Comparison of ENCODE assay signal across 8 mouse cellular contexts in the genomic region with DNA sequence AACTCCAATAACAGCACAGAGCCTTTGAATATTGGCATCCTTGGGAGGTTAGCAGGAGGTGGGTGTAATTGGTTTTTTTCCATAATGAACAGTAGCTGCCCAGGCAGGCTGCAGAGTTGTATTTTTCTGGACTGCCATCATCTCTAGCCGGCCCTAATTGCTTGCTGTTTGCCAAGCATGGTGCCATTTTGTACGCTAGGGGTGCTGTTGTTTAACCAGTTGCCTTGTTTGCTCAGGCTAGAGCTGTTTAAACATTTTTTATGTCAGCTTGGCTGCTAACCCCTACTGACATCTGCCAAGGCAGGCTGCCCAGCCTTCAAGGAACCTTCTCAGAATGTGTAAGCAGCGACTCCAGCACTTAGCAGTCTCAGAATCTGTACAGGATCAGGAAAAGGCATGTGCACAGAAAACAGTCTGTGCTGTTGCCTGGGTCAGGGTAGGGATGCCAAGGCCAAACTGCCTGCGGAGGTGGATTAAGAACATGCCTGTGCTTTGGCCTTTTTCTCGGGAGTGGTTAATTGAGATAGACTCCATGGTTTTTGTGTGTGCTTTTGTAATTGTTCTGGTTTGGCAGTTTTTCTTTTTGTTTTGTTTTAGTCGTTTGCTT. TPM values are rescaled to one million over a fixed set of nuclear protein-coding genes. Genes with fewer than 3 reads are reported as not detected.
DNase-seq lines count a peak whose midpoint lies in the region; ATAC-seq and TF ChIP-seq lines count a peak whose summit lies in the region.

No protein-coding gene starts in this region.

- ATAC-seq in heart, embryonic 11.5 days (replicated peaks; ENCODE audit: insufficient number of reproducible peaks, low FRiP score, low TSS enrichment): no peak
- ATAC-seq in cerebellum, adult (ENCODE audit: insufficient number of reproducible peaks, low FRiP score, low TSS enrichment): peak; percentile 66
- peak; percentile 96 for ATAC-seq in forebrain, embryonic 16.5 days
- ATAC-seq in hindbrain, embryonic 16.5 days: peak; percentile 89
- ATAC-seq in megakaryocyte progenitor cell, adult 5-6 weeks (replicated peaks; ENCODE audit: poor library complexity): no peak; the same call in 1 of the 2 replicates

- H3K79me2 ChIP-seq in heart, adult 2 months (replicated peaks; ENCODE audit: control insufficient read depth, insufficient read depth, low read length): no peaks in the 10 kb centered on the region

- no peak for TF ChIP-seq EP300 in heart, adult 2 months (IDR thresholded peaks at IDR 0.05; ENCODE audit: insufficient read depth, low read depth, low read length)

- no peaks in the 10 kb centered on the region for H3K4me1 ChIP-seq in heart, adult 2 months (ENCODE audit: control insufficient read depth, insufficient read depth, low read length)
- no peaks in the 10 kb centered on the region for H3K4me1 ChIP-seq in heart, embryonic 11.5 days (ENCODE audit: control insufficient read depth, insufficient read depth, low read length)
- H3K4me1 ChIP-seq in forebrain, embryonic 16.5 days (replicated peaks; ENCODE audit: control insufficient read depth, insufficient read depth, low read length): peaks cover 3% of the 10 kb centered on the region; the same call in 1 of the 2 replicates
- H3K4me1 ChIP-seq in hindbrain, embryonic 16.5 days (ENCODE audit: control insufficient read depth, insufficient read depth, low read depth, low read length): no peaks in the 10 kb centered on the region
- H3K4me1 ChIP-seq in limb, embryonic 10.5 days: no peaks in the 10 kb centered on the region

- no peak for TF ChIP-seq POLR2A in heart, adult 2 months (IDR thresholded peaks at IDR 0.05; ENCODE audit: insufficient read depth, low read depth, low read length)

- DNase-seq in heart, adult 2 months: peak in 1 of 2 experiments; percentile 19
- peak; percentile 36 for DNase-seq in limb, embryonic 10.5 days (ENCODE audit: low spot score)
- peak; percentile 29 for DNase-seq in ovary, postnatal 36 days (ENCODE audit: low spot score)

- intact Hi-C loops in heart, adult 2 months (cut with DNase I): loop anchor here (1.0 to 5.0 kb wide), 3 partner anchors 143 to 1168 kb away; no protein-coding TSS in a partner anchor

- H3K36me3 ChIP-seq in heart, adult 2 months (ENCODE audit: control insufficient read depth, insufficient read depth, low read length): no peaks in the 10 kb centered on the region
- H3K36me3 ChIP-seq in heart, embryonic 11.5 days (ENCODE audit: control insufficient read depth, insufficient read depth, low read length): no peaks in the 10 kb centered on the region
- no peaks in the 10 kb centered on the region for H3K36me3 ChIP-seq in forebrain, embryonic 16.5 days (ENCODE audit: control insufficient read depth, insufficient read depth)
- H3K36me3 ChIP-seq in hindbrain, embryonic 16.5 days (ENCODE audit: control insufficient read depth, insufficient read depth, low read length): no peaks in the 10 kb centered on the region
- no peaks in the 10 kb centered on the region for H3K36me3 ChIP-seq in limb, embryonic 10.5 days

- H3K9me3 ChIP-seq in heart, embryonic 11.5 days (replicated peaks; ENCODE audit: control insufficient read depth, low read length): no peaks in the 10 kb centered on the region
- H3K9me3 ChIP-seq in forebrain, embryonic 16.5 days (ENCODE audit: control insufficient read depth, low read length): no peaks in the 10 kb centered on the region
- no peaks in the 10 kb centered on the region for H3K9me3 ChIP-seq in hindbrain, embryonic 16.5 days (ENCODE audit: control insufficient read depth, low read length)
- H3K9me3 ChIP-seq in limb, embryonic 10.5 days (replicated peaks): no peaks in the 10 kb centered on the region

- H3K4me2 ChIP-seq in heart, embryonic 11.5 days: no peak overlapping the region
- H3K4me2 ChIP-seq in forebrain, embryonic 16.5 days (ENCODE audit: low read length): no peak overlapping the region
- no peak overlapping the region for H3K4me2 ChIP-seq in hindbrain, embryonic 16.5 days (ENCODE audit: low read length)

- no peak overlapping the region for H3K27ac ChIP-seq in heart, adult 2 months
- H3K27ac ChIP-seq in heart, embryonic 11.5 days (ENCODE audit: low read depth, low read length): no peak overlapping the region
- no peak overlapping the region for H3K27ac ChIP-seq in forebrain, embryonic 16.5 days (ENCODE audit: low read length)
- H3K27ac ChIP-seq in hindbrain, embryonic 16.5 days (ENCODE audit: low read depth, low read length): no peak overlapping the region
- no peak overlapping the region for H3K27ac ChIP-seq in limb, embryonic 10.5 days

- H3K9ac ChIP-seq in heart, adult 2 months (ENCODE audit: low read depth, low read length): no peak overlapping the region
- H3K9ac ChIP-seq in heart, embryonic 11.5 days (ENCODE audit: low read depth, low read length): no peak overlapping the region
- no peak overlapping the region for H3K9ac ChIP-seq in forebrain, embryonic 16.5 days (replicated peaks; ENCODE audit: low read depth, low read length)
- no peak overlapping the region for H3K9ac ChIP-seq in hindbrain, embryonic 16.5 days (ENCODE audit: low read depth, low read length)

- H3K4me3 ChIP-seq in heart, adult 2 months: no peak overlapping the region
- no peak overlapping the region for H3K4me3 ChIP-seq in heart, embryonic 11.5 days (ENCODE audit: low read depth, low read length)
- H3K4me3 ChIP-seq in forebrain, embryonic 16.5 days (replicated peaks; ENCODE audit: low read length): no peak overlapping the region
- no peak overlapping the region for H3K4me3 ChIP-seq in hindbrain, embryonic 16.5 days (ENCODE audit: low read length)
- no peak overlapping the region for H3K4me3 ChIP-seq in limb, embryonic 10.5 days

- WGBS in heart, adult 2 months: 41% methylated on average over 6 of the region's 6 CpGs
- 47% methylated on average over 6 of the region's 6 CpGs for WGBS in heart, embryonic 11.5 days (ENCODE audit: insufficient replicate concordance)
- WGBS in forebrain, embryonic 16.5 days: 20% methylated on average over 6 of the region's 6 CpGs
- 36% methylated on average over 6 of the region's 6 CpGs for WGBS in hindbrain, embryonic 16.5 days
- WGBS in limb, embryonic 10.5 days: 50% methylated on average over 6 of the region's 6 CpGs

- peak; percentile 52 for TF ChIP-seq CTCF in heart, adult 2 months (IDR thresholded peaks at IDR 0.05)

- H3K27me3 ChIP-seq in heart, adult 2 months (ENCODE audit: control insufficient read depth, insufficient read depth, low read length): no peaks in the 10 kb centered on the region
- H3K27me3 ChIP-seq in heart, embryonic 11.5 days (ENCODE audit: control insufficient read depth, insufficient read depth, low read length): peaks cover 6% of the 10 kb centered on the region
- H3K27me3 ChIP-seq in forebrain, embryonic 16.5 days (replicated peaks; ENCODE audit: control insufficient read depth, insufficient read depth, low read length): no peaks in the 10 kb centered on the region
- no peaks in the 10 kb centered on the region for H3K27me3 ChIP-seq in hindbrain, embryonic 16.5 days (replicated peaks; ENCODE audit: control insufficient read depth, insufficient read depth, low read length)
- H3K27me3 ChIP-seq in limb, embryonic 10.5 days (ENCODE audit: low read depth, poor library complexity, severe bottlenecking): peaks cover 28% of the 10 kb centered on the region; the same call in 1 of the 2 replicates

RNA-seq across cellular contexts. Expression of a gene that starts 14.5 kb away (rescaled TPM):
- total RNA-seq in heart, adult 2 months (2021): not detected
- not detected in 2 replicates for polyA plus RNA-seq in heart, adult 2 months (2012; rRNA removed)
- polyA plus RNA-seq in heart, embryonic 11.5 days (2014; fragmentation: Nextera tagmentation; extraction: Ambion mirVana): 0.74 and 1.1 TPM in 2 replicates
- polyA plus RNA-seq in forebrain, embryonic 16.5 days (2015; fragmentation: Nextera tagmentation; extraction: Ambion mirVana): 0.63 and 4.1 TPM in 2 replicates
- 2.3 and 2.5 TPM in 2 replicates for polyA plus RNA-seq in hindbrain, embryonic 16.5 days (2015; fragmentation: Nextera tagmentation; extraction: Ambion mirVana)
- 0.16 and 3.5 TPM in 2 replicates for polyA plus RNA-seq in limb, embryonic 10.5 days (2016; fragmentation: Nextera tagmentation; extraction: Ambion mirVana)
- total RNA-seq in megakaryocyte progenitor cell, adult 5-6 weeks (2015): not detected in 2 replicates
- total RNA-seq in megakaryocyte progenitor cell, adult 5-6 weeks (2017): not detected in 2 replicates

Comparison
In these comparisons a context has a peak if more than half of its experiments do, and no peak if none do; other contexts are left out.
1. ATAC-seq: peak in cerebellum, adult (single experiment), forebrain, embryonic 16.5 days (single experiment) and hindbrain, embryonic 16.5 days (single experiment); none in heart, embryonic 11.5 days (single experiment) and megakaryocyte progenitor cell, adult 5-6 weeks (single experiment).